Mouse (Mus musculus) limb, embryonic 15.5 days (tissue): Measurements from ENCODE around the gene Mfsd2b. TPM values are rescaled to one million over a fixed set of nuclear protein-coding genes. Genes with fewer than 3 reads are reported as not detected.

Experiments
- ATAC-seq: fragments of 200-750 bp; cut with Nextera tagmentation; 2 replicates; pipeline ENCODE4 v1.8.0; 2017; ENCODE audit warnings: low read depth, moderate TSS enrichment; ENCODE audit not compliant: insufficient number of reproducible peaks, low FRiP score, low TSS enrichment
- H3K27ac ChIP-seq: fragments of 300-500 bp; sonication (generic); 2 replicates; pipeline ENCODE4 v1.5.1; 2015; ENCODE audit warnings: moderate library complexity, mild to moderate bottlenecking, inconsistent platforms
- H3K27me3 ChIP-seq: fragments of 300-500 bp; sonication (generic); 2 replicates; pipeline ENCODE4 v1.6.1; 2015; ENCODE audit warnings: inconsistent platforms
- H3K36me3 ChIP-seq: fragments of 300-500 bp; sonication (generic); 2 replicates; pipeline ENCODE4 v1.6.1; 2015; ENCODE audit warnings: inconsistent platforms
- H3K4me1 ChIP-seq: fragments of 300-500 bp; sonication (generic); 2 replicates; pipeline ENCODE4 v1.6.1; 2015; ENCODE audit warnings: inconsistent platforms
- H3K4me2 ChIP-seq: fragments of 300-500 bp; sonication (generic); 2 replicates; pipeline ENCODE4 v1.6.1; 2015; ENCODE audit warnings: mild to moderate bottlenecking, inconsistent platforms
- H3K4me3 ChIP-seq: fragments of 300-500 bp; sonication (generic); 2 replicates; pipeline ENCODE4 v1.5.1; 2015; ENCODE audit warnings: mild to moderate bottlenecking, inconsistent platforms
- H3K9ac ChIP-seq: fragments of 300-500 bp; sonication (generic); 2 replicates; pipeline ENCODE4 v1.6.1; 2015; ENCODE audit warnings: inconsistent platforms
- H3K9me3 ChIP-seq: fragments of 300-500 bp; sonication (generic); 2 replicates; pipeline ENCODE4 v1.6.1; 2016; ENCODE audit warnings: inconsistent platforms
- WGBS: fragments of 180-500 bp; shearing (Covaris S2); methylation state at CpG from one replicate; pipeline ENCODE4 v1.1.7; 2015; 5-methylcytosine and 5-hydroxymethylcytosine counted together
- polyA plus RNA-seq: library from polyadenylated mRNA; unstranded; fragments of >200 nt; fragmentation: Nextera tagmentation; extraction: Ambion mirVana; gene quantifications from 2 replicates; pipeline ENCODE4 v1.2.1, GENCODE M21; 2015

Mfsd2b gene
- polyA plus RNA-seq, 1 experiment from 2014 or later: 1.1 TPM

DNA sequence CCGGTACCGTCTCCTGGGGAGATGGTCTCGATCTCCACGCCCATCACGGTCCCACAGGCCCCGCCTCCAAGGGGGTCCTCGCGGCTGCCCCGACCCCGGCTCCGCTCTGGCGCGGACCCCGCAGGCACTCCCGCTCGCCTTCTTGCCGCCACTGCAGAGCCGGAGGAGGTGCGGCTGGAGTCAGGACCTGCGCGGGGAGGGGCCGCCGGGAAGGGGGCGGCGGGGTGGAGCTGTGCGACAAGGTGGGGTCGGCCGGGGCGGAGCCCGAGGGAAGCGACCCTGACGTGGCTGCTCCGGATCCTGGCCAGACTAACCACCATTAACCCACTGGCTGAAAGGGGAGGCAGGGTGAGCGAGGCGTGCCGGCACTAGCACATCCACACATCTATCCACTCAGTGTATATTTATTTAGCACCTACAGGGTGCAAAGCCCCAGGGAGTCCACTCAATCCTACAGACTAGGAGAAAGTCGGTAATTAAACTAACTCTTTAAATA, 32.7 kb downstream of the Mfsd2b start, which contains the start of gene Fkbp1b:
Fkbp1b (minus strand) TSS at position 200 of the 496 bp plus-strand sequence.
- ATAC-seq: peak; percentile 75
- H3K9ac ChIP-seq: peak within 1 kb of the TSS; percentile 68
- no peak within 1 kb of the TSS for H3K27ac ChIP-seq
- H3K4me3 ChIP-seq: peak within 1 kb of the TSS; percentile 82
- H3K27me3 ChIP-seq: no peaks in the 10 kb centered on the region
- H3K4me1 ChIP-seq: peaks cover 19% of the 10 kb centered on the region
- peak within 1 kb of the TSS; percentile 93 for H3K4me2 ChIP-seq
- under 1% methylated on average over 37 of the region's 37 CpGs for WGBS
- no peaks in the 10 kb centered on the region for H3K9me3 ChIP-seq
- H3K36me3 ChIP-seq: peaks cover 3% of the 10 kb centered on the region; the same call in 1 of the 2 replicates

DNA sequence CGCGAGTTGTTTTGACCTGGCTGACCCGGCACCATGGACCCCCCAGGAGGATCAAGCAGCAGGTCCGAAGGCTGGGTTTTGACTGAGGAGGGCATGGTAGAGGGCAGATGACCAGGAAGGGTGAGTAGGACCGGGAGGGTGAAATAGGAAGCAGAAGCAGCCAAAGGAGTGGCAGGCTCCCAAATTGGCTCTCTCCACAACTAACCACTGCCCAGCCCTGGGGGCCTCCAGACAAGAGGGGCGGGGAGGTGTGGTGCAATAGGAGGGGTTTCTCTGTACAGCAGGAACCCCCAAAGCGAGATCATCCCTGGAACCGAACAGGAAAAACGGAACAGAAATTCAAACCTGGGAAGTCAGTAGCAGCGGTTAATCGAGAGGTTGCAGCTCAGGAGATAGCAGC, 33.4 kb downstream of the Mfsd2b start:
- no peaks in the 10 kb centered on the region for H3K27me3 ChIP-seq
- H3K4me3 ChIP-seq: peak overlapping the region; percentile 82
- no peak; the same call in 1 of the 2 replicates for ATAC-seq
- peak overlapping the region; percentile 93 for H3K4me2 ChIP-seq
- no peak overlapping the region for H3K27ac ChIP-seq
- peak overlapping the region; percentile 68 for H3K9ac ChIP-seq
- H3K9me3 ChIP-seq: no peaks in the 10 kb centered on the region
- H3K36me3 ChIP-seq: peaks cover 3% of the 10 kb centered on the region; the same call in 1 of the 2 replicates
- peaks cover 19% of the 10 kb centered on the region for H3K4me1 ChIP-seq
- whole genome bisulfite sequencing: 1% methylated on average over 11 of the region's 11 CpGs

DNA sequence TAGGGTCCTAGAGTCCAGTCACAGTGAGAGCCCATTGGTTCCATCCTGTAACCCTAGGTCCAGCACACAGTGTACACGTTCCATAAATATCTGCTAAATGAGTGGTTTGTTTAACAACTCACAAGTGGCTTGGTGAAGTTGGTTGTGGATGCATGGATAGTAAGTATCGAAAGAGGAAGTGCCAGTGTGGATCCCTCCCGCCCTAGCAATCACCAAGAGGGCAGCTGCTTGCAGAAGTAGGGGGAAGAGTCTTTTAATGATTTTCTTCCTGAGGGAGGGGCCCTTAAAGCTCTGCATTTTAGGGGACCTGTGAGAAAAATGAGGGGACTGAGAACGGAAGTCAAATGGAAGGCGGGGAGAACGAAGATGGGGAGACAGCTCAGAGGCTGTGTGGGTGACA, 34.1 kb downstream of the Mfsd2b start:
- Histone ChIP-seq H3K27me3 (no peaks in the 10 kb centered on the region), H3K36me3 (peaks cover 3% of the 10 kb centered on the region; the same call in 1 of the 2 replicates), H3K27ac (no peak overlapping the region), H3K9me3 (no peaks in the 10 kb centered on the region), H3K4me3 (no peak overlapping the region), H3K9ac (no peak overlapping the region), H3K4me2 (peak overlapping the region; percentile 93; the same call in 1 of the 2 replicates), H3K4me1 (peaks cover 19% of the 10 kb centered on the region)
- WGBS: 56% methylated on average over 6 of the region's 6 CpGs
- no peak for ATAC-seq

DNA sequence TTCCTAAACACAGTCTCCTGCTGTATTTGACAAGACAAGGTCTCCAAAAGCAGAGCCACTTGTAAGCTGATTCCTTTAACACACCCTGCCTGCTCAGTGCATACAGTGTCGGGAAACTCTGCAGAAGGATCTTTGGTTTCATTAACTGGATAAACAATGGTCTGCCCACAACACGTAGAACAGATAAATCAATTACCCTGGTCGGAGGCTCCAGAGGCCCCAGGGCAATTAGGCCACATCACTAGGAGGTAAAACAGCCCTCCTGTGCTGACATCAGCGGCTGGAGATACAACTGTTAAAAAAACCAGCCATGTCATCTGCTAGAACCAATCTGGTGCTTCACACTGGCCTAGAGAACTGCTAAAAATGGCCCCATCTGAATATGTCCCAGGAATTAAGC, 37.2 kb downstream of the Mfsd2b start:
- no peak for ATAC-seq
- H3K4me1 ChIP-seq: peaks cover 11% of the 10 kb centered on the region
- no peak overlapping the region for H3K4me2 ChIP-seq
- no peak overlapping the region for H3K27ac ChIP-seq
- peaks cover 12% of the 10 kb centered on the region for H3K36me3 ChIP-seq
- no peak overlapping the region for H3K4me3 ChIP-seq
- H3K27me3 ChIP-seq: no peaks in the 10 kb centered on the region
- no peak overlapping the region for H3K9ac ChIP-seq
- H3K9me3 ChIP-seq: no peaks in the 10 kb centered on the region
- WGBS: 30% methylated on average over 4 of the region's 4 CpGs

DNA sequence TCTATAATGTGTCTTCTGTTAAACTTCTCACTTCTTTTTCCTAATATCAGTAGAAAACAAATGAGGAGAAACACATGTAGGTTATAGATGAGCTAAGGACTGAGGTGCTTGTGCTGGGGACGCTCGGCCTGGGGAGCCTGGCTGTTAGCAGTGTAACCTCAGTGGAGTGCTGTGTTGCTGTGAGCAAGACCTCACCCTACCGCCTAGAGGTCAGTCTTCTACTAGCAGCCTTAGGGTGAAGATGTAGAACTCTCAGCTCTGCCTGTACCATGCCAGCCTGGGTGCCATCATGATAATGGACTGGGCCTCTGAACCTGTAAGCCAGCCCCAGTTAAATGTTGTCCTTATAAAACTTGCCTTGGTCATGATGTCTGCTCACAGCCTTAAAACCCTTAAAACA, 46.9 kb downstream of the Mfsd2b start:
- WGBS: 78% methylated on average over 3 of the region's 3 CpGs
- Histone ChIP-seq H3K4me3 (no peak overlapping the region), H3K4me2 (no peak overlapping the region), H3K27ac (no peak overlapping the region), H3K36me3 (peaks cover 63% of the 10 kb centered on the region), H3K9me3 (no peaks in the 10 kb centered on the region), H3K4me1 (no peaks in the 10 kb centered on the region), H3K9ac (no peak overlapping the region), H3K27me3 (no peaks in the 10 kb centered on the region)
- no peak for ATAC-seq

DNA sequence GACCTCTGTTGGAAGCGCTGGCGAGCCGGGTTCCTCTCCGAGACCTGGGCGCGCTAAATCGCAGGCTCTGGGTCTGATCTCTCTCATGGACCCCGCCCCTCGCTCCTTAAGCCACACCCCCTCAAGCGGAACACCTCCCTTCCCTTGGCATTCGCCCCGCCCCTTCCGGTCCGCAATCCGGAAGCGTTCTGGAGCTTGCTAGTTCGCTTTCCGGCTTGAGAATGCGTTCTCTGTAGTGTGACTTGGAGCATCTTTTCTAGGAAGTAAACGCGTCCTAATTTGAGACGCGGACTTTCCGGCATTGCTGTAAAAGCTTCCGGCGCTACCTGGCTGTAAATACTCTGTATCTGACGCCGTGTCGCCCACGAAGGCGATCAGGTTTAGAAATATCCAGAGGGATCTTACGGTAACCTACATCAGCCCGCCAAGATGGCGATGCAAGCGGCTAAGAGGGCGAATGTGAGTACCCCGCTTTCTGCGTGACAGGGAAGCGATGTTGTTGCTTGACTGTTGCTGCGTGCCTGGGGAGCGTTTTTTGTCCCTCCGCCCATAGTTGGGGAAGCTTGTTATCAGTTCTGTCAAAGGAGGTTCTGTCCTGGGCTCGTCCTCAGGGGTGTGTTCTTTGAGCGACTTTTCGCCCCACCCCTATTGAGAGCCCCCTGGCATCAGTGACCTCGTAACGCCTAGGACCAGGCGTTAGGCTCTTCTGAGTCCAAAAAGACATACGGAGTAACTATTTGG, 56.6 kb downstream of the Mfsd2b start, which contains the start of gene Sf3b6:
Sf3b6 (plus strand) TSS at position 184 of the 741 bp plus-strand sequence.
- peak; percentile 94 for ATAC-seq
- under 1% methylated on average over 48 of the region's 49 CpGs for WGBS

DNA sequence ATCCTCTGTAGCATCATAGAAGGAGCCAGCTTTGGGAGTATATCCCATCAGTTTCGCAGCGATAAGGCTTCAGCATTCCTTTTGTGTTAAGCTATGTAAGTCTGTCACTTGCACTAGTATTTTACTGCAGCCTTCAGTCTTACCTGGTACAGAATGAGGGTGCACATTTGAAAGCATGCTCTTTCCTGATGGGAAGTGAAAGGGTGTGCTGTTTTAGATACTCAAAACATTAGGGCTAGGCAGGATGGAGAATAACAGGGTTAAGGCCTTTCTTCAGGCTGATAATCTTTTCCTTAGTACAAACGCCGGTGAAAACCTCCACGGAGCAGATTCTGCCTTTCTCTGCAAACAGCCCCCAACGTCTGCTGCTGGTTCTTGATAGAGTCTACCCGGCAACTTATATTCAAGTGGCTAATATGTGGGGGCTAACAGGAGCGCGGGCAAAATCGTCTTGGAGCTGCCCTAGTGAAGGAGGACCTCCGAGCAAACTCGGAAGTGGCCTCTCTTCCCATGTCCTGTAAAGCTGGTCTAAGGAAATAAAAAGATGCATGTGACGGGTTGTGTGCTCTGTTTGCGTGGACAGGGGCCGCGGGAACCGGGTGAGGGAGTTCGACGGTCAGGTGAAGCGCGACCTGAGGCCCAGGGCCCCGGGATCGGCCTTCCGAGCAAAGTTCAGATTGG, 57.3 kb downstream of the Mfsd2b start:
- 9% methylated on average over 24 of the region's 24 CpGs for WGBS
- peak overlapping the region; percentile 94 for H3K27ac ChIP-seq

More for the DNA sequence above, 56.6 kb downstream of the Mfsd2b start, which contains the start of gene Sf3b6:
- H3K4me1 ChIP-seq: peaks cover 13% of the 10 kb centered on the region; the same call in 1 of the 2 replicates
- H3K4me3 ChIP-seq: peak within 1 kb of the TSS; percentile 70
- peak within 1 kb of the TSS; percentile 94 for H3K27ac ChIP-seq
- H3K9me3 ChIP-seq: no peaks in the 10 kb centered on the region
- peak within 1 kb of the TSS; percentile 64 for H3K9ac ChIP-seq
- H3K36me3 ChIP-seq: peaks cover 20% of the 10 kb centered on the region
- H3K27me3 ChIP-seq: no peaks in the 10 kb centered on the region
- peak within 1 kb of the TSS; percentile 72 for H3K4me2 ChIP-seq

DNA sequence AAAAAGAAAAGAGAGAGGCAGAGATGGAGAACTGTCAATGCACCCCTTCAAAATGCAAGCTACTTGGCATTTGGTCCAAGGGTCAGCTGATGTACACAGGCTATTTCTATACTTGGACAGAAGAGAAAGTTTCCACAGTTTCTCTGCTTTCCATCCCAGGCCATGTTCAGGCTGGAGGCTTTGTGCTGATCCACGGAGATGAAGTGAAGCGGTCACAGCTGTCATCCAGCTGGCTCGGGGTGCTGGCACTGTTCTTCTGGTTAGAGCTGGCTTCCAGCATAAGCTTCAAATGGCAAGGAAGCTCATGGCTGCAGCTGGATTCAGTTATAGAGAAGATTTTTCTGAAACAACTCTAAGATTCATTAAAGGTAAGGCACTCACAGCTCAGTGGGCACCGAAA, 60.5 kb downstream of the Mfsd2b start:
- peaks cover 12% of the 10 kb centered on the region; the same call in 1 of the 2 replicates for H3K4me1 ChIP-seq
- no peaks in the 10 kb centered on the region for H3K9me3 ChIP-seq
- H3K36me3 ChIP-seq: no peaks in the 10 kb centered on the region
- ATAC-seq: no peak
- no peaks in the 10 kb centered on the region for H3K27me3 ChIP-seq
- 63% methylated on average over 4 of the region's 4 CpGs for WGBS
- no peak overlapping the region for H3K4me2 ChIP-seq
- H3K4me3 ChIP-seq: no peak overlapping the region
- no peak overlapping the region for H3K9ac ChIP-seq
- H3K27ac ChIP-seq: no peak overlapping the region

More for the DNA sequence above, 57.3 kb downstream of the Mfsd2b start:
- no peaks in the 10 kb centered on the region for H3K27me3 ChIP-seq
- peaks cover 14% of the 10 kb centered on the region for H3K36me3 ChIP-seq
- H3K4me2 ChIP-seq: peak overlapping the region; percentile 72
- H3K4me3 ChIP-seq: peak overlapping the region; percentile 70
- H3K4me1 ChIP-seq: peaks cover 13% of the 10 kb centered on the region; the same call in 1 of the 2 replicates
- peak; percentile 50; the same call in 1 of the 2 replicates for ATAC-seq
- peak overlapping the region; percentile 64 for H3K9ac ChIP-seq
- no peaks in the 10 kb centered on the region for H3K9me3 ChIP-seq

Other genes starting within 250 kb of the Mfsd2b start
- gene Fam228a, start 135.9 kb downstream of the Mfsd2b start, polyA plus RNA-seq: 0.20 and 0.52 TPM in 2 replicates
- gene Pfn4, start 105.3 kb downstream of the Mfsd2b start, polyA plus RNA-seq: 3.6 and 3.9 TPM in 2 replicates
- gene Fam228b, start 105.1 kb downstream of the Mfsd2b start, polyA plus RNA-seq: 3.6 and 5.1 TPM in 2 replicates
- gene Sf3b6, start 56.8 kb downstream of the Mfsd2b start, polyA plus RNA-seq: 184 and 205 TPM in 2 replicates
- 14.0 and 15.2 TPM in 2 replicates for gene Fkbp1b, start 32.8 kb downstream of the Mfsd2b start, polyA plus RNA-seq
- 13.2 and 17.6 TPM in 2 replicates for gene Wdcp, start 31.1 kb downstream of the Mfsd2b start, polyA plus RNA-seq
- gene Ubxn2a, start 33.3 kb upstream of the Mfsd2b start, polyA plus RNA-seq: 24.6 and 25.6 TPM in 2 replicates
- 6.8 and 9.6 TPM in 2 replicates for gene Atad2b, start 43.0 kb upstream of the Mfsd2b start, polyA plus RNA-seq